In the genomic region with DNA sequence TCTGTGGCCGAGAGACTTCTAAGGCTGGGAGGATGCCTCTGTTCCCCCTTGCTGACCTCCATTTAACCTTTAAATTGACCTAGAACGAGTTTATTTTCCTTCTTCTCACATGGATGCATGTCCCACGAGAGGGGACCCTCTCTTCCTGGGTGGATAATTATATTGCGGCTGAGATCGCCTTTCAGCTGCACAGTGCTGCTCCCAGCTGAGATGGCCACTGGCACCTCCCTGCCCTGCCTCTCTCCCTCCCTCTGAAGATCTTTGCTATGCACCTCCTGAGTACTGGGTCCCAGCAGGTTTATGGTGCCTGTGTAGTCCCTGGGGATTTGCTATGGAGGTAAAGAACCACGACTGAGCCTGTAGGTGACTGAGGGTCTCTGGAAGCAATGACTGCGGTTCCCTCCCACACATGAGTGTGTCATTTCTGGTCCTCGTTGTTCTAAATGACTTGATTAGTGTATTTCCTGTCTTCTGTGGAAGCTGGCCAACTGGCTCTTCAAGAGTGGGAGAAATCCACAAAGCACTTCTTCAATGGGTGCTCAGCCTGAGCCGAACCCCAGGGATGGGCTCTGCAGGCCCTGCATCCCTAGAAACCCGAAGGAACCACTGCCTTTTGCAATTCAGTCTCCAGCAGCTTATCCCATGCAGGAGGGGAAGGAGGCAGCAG, we compare ENCODE assay signal across 16 mouse cellular contexts.
DNase-seq lines count a peak whose midpoint lies in the region; ATAC-seq lines count a peak whose summit lies in the region.
"Had no signal": no experiment of that assay in that cellular context is flagged by ENCODE, and none has a peak within 500 bp of the region (broad histone marks: within the 10 kb centered on the region; RNA-seq: fewer than 3 reads in every experiment).

No protein-coding gene starts in this region.

- H3K36me3 ChIP-seq in heart, embryonic 12.5 days = no peaks in the 10 kb centered on the region
- no peaks in the 10 kb centered on the region for H3K36me3 ChIP-seq in kidney, embryonic 16.5 days (ENCODE audit: insufficient read depth, low read length)
- no peaks in the 10 kb centered on the region for H3K36me3 ChIP-seq in embryonic facial prominence, embryonic 10.5 days (replicated peaks)
- H3K36me3 ChIP-seq in neural tube, embryonic 11.5 days (ENCODE audit: control insufficient read depth, insufficient read depth, low read length) = no peaks in the 10 kb centered on the region
- H3K36me3 ChIP-seq: heart, embryonic 15.5 days; midbrain, embryonic 15.5 days; neural tube, embryonic 12.5 days had no signal

- 0 out of 2 replicates have a peak, but pooled peaks cover 3% of the 10 kb centered on the region for H3K9me3 ChIP-seq in heart, embryonic 12.5 days (replicated peaks)
- H3K9me3 ChIP-seq in kidney, embryonic 16.5 days (ENCODE audit: low read length) = no peaks in the 10 kb centered on the region
- H3K9me3 ChIP-seq in embryonic facial prominence, embryonic 10.5 days = no peaks in the 10 kb centered on the region
- no peaks in the 10 kb centered on the region for H3K9me3 ChIP-seq in neural tube, embryonic 11.5 days (ENCODE audit: control insufficient read depth, low read length)
- H3K9me3 ChIP-seq: heart, embryonic 15.5 days; midbrain, embryonic 15.5 days; neural tube, embryonic 12.5 days had no signal

- H3K4me2 ChIP-seq in heart, embryonic 12.5 days = no peak overlapping the region
- no peak overlapping the region for H3K4me2 ChIP-seq in kidney, embryonic 16.5 days (replicated peaks; ENCODE audit: low read depth, low read length)
- no peak overlapping the region for H3K4me2 ChIP-seq in neural tube, embryonic 11.5 days (ENCODE audit: low read depth)
- H3K4me2 ChIP-seq: heart, embryonic 15.5 days; midbrain, embryonic 15.5 days; neural tube, embryonic 12.5 days had no signal

- no peaks in the 10 kb centered on the region for H3K4me1 ChIP-seq in heart, embryonic 12.5 days (replicated peaks)
- H3K4me1 ChIP-seq in kidney, embryonic 16.5 days (ENCODE audit: insufficient read depth, low read length) = peaks cover 9% of the 10 kb centered on the region; the same call in 1 of the 2 replicates
- peaks cover 32% of the 10 kb centered on the region for H3K4me1 ChIP-seq in embryonic facial prominence, embryonic 10.5 days
- peaks cover 10% of the 10 kb centered on the region for H3K4me1 ChIP-seq in neural tube, embryonic 11.5 days (ENCODE audit: control insufficient read depth, insufficient read depth, low read length)

- no peak for ATAC-seq in heart, embryonic 12.5 days (ENCODE audit: insufficient number of reproducible peaks, low FRiP score)
- ATAC-seq in kidney, embryonic 16.5 days (ENCODE audit: low FRiP score, low TSS enrichment) = peak; percentile 79
- no peak; the same call in 1 of the 2 replicates for ATAC-seq in neural tube, embryonic 11.5 days (ENCODE audit: insufficient read depth, low FRiP score, low TSS enrichment)
- ATAC-seq: forebrain, embryonic 14.5 days; hindbrain, embryonic 16.5 days; lung, postnatal 0 days; midbrain, embryonic 15.5 days had no signal

- peak; percentile 18 to 26 for DNase-seq in heart, adult 18-20 months
- no peak for DNase-seq in kidney, adult 11 months
- DNase-seq in embryonic facial prominence, embryonic 10.5 days (ENCODE audit: low spot score) = peak; percentile 8
- DNase-seq in neural tube, embryonic 11.5 days (ENCODE audit: low spot score) = peak; percentile 22
- no peak for DNase-seq in c-Kit-positive CD71-positive TER-119-positive erythroid progenitor cells, embryonic 14.5 days (ENCODE audit: low spot score)
- DNase-seq in ovary, adult 18-20 months (ENCODE audit: low spot score) = no peak

- H3K9ac ChIP-seq in heart, embryonic 12.5 days = no peak overlapping the region
- no peak overlapping the region for H3K9ac ChIP-seq in kidney, embryonic 16.5 days (replicated peaks; ENCODE audit: low read length)
- no peak overlapping the region for H3K9ac ChIP-seq in neural tube, embryonic 11.5 days (ENCODE audit: low read length)
- H3K9ac ChIP-seq: heart, embryonic 15.5 days; midbrain, embryonic 15.5 days; neural tube, embryonic 12.5 days had no signal

- no peak overlapping the region for H3K4me3 ChIP-seq in heart, embryonic 12.5 days
- no peak overlapping the region for H3K4me3 ChIP-seq in kidney, embryonic 16.5 days (ENCODE audit: low read length)
- no peak overlapping the region for H3K4me3 ChIP-seq in embryonic facial prominence, embryonic 10.5 days
- H3K4me3 ChIP-seq in neural tube, embryonic 11.5 days (ENCODE audit: low read depth, low read length) = no peak overlapping the region
- H3K4me3 ChIP-seq: gastrocnemius, adult 2 months; heart, embryonic 15.5 days; layer of hippocampus, adult 2 months; midbrain, embryonic 15.5 days; neural tube, embryonic 12.5 days had no signal

- H3K27ac ChIP-seq in heart, embryonic 12.5 days (ENCODE audit: poor library complexity, severe bottlenecking) = no peak overlapping the region
- no peak overlapping the region for H3K27ac ChIP-seq in kidney, embryonic 16.5 days (ENCODE audit: low read length)
- H3K27ac ChIP-seq in embryonic facial prominence, embryonic 10.5 days (replicated peaks) = no peak overlapping the region; the same call in 1 of the 2 replicates
- H3K27ac ChIP-seq in neural tube, embryonic 11.5 days (ENCODE audit: low read depth, low read length) = no peak overlapping the region
- H3K27ac ChIP-seq: gastrocnemius, adult 2 months; heart, embryonic 15.5 days; layer of hippocampus, adult 2 months; midbrain, embryonic 15.5 days; neural tube, embryonic 12.5 days had no signal

- WGBS in heart, embryonic 12.5 days = 56% methylated on average over 10 of the region's 10 CpGs
- 26% methylated on average over 10 of the region's 10 CpGs for WGBS in kidney, embryonic 16.5 days
- 33% methylated on average over 10 of the region's 10 CpGs for WGBS in embryonic facial prominence, embryonic 10.5 days
- WGBS in neural tube, embryonic 11.5 days = 36% methylated on average over 10 of the region's 10 CpGs

- H3K27me3 ChIP-seq in heart, embryonic 12.5 days (replicated peaks) = no peaks in the 10 kb centered on the region
- peaks cover 5% of the 10 kb centered on the region; the same call in 1 of the 2 replicates for H3K27me3 ChIP-seq in kidney, embryonic 16.5 days (ENCODE audit: insufficient read depth, low read length)
- peaks cover 16% of the 10 kb centered on the region for H3K27me3 ChIP-seq in embryonic facial prominence, embryonic 10.5 days (replicated peaks; ENCODE audit: low read depth, poor library complexity, severe bottlenecking)
- H3K27me3 ChIP-seq in neural tube, embryonic 11.5 days (ENCODE audit: control insufficient read depth, insufficient read depth, low read length) = no peaks in the 10 kb centered on the region
- H3K27me3 ChIP-seq: heart, embryonic 15.5 days; midbrain, embryonic 15.5 days; neural tube, embryonic 12.5 days had no signal

Comparison
In these comparisons a context has a peak if more than half of its experiments do, and no peak if none do; other contexts are left out.
1. DNase-seq: peak in heart, adult 18-20 months (2 of 2), embryonic facial prominence, embryonic 10.5 days (single experiment) and neural tube, embryonic 11.5 days (single experiment); none in kidney, adult 11 months (single experiment), c-Kit-positive CD71-positive TER-119-positive erythroid progenitor cells, embryonic 14.5 days (single experiment) and ovary, adult 18-20 months (single experiment).